Mouse (Mus musculus) hindbrain, postnatal 0 days (tissue): ENCODE results near the gene Gfral. TPM values are rescaled to one million over a fixed set of nuclear protein-coding genes. Genes with fewer than 3 reads are reported as not detected.
"Not testable (repeated sequence)": the region's sequence is repeated elsewhere in the genome, so short reads cannot be mapped to it uniquely, and the experiment has no call there.

Experiments
- ATAC-seq: fragments of 200-750 bp; cut with Nextera tagmentation; 2 replicates; pipeline ENCODE4 v1.8.0; 2017; ENCODE audit warnings: mild to moderate bottlenecking, moderate TSS enrichment, moderate library complexity
- DNase-seq: peaks from one replicate; pipeline ENCODE4 v3.0.0-alpha.2; 2015; ENCODE audit warnings: low spot score
- H3K27ac ChIP-seq: fragments of 300-500 bp; sonication (generic); 2 replicates; pipeline ENCODE4 v1.5.1; 2014; ENCODE audit warnings: mild to moderate bottlenecking
- H3K27me3 ChIP-seq: fragments of 300-500 bp; sonication (generic); 2 replicates; pipeline ENCODE4 v1.6.1; 2014; ENCODE audit warnings: low read length, mixed read lengths; ENCODE audit not compliant: insufficient read depth
- H3K36me3 ChIP-seq: fragments of 300-500 bp; sonication (generic); 2 replicates; pipeline ENCODE4 v1.6.1; 2014; ENCODE audit warnings: low read length, mixed read lengths; ENCODE audit not compliant: insufficient read depth
- H3K4me1 ChIP-seq: fragments of 300-500 bp; sonication (generic); 2 replicates; pipeline ENCODE4 v1.6.1; 2014; ENCODE audit warnings: antibody characterized with exemption, low read length, mixed read lengths; ENCODE audit not compliant: insufficient read depth
- H3K4me2 ChIP-seq: fragments of 300-500 bp; sonication (generic); 2 replicates; pipeline ENCODE4 v1.6.1; 2014; ENCODE audit warnings: low read depth, mild to moderate bottlenecking, low read length, moderate library complexity, mixed read lengths
- H3K4me3 ChIP-seq: fragments of 300-500 bp; sonication (generic); 2 replicates; pipeline ENCODE4 v1.5.1; 2014; ENCODE audit warnings: low read length
- H3K9ac ChIP-seq: fragments of 300-500 bp; sonication (generic); replicated peaks from 2 replicates; pipeline ENCODE4 v1.6.1; 2014; ENCODE audit warnings: mild to moderate bottlenecking, low read length, moderate library complexity, mixed read lengths
- H3K9me3 ChIP-seq: fragments of 300-500 bp; sonication (generic); 2 replicates; pipeline ENCODE4 v1.6.1; 2016; ENCODE audit warnings: low read length, mixed read lengths
- CTCF ChIP-seq: IDR thresholded peaks from 2 replicates; pipeline ENCODE4 v1.5.1; 2016; ENCODE audit warnings: antibody characterized with exemption, control low read depth, low read depth
- WGBS: fragments of 180-500 bp; shearing (Covaris S2); extraction: QIAGEN DNeasy Blood & Tissue Kit; methylation state at CpG from one replicate; pipeline ENCODE4 v1.1.7; 2014; 5-methylcytosine and 5-hydroxymethylcytosine counted together
- polyA plus RNA-seq: library from polyadenylated mRNA; unstranded; fragments of >200 nt; fragmentation: Nextera tagmentation; extraction: Ambion mirVana; gene quantifications from 2 replicates; pipeline ENCODE4 v1.2.1, GENCODE M21; 2015
- total RNA-seq: library from RNA; depleted of rRNA; stranded (reverse); fragments of >200 nt; gene quantifications from 2 replicates; pipeline ENCODE4 v1.2.3, GENCODE M21; 2014; rRNA removed

Gene Gfral
- total and polyA plus RNA-seq, 2 experiments from 2014 or later: 0.10 TPM; not detected in 1

- 77% methylated on average over 1 of the region's 1 CpGs for WGBS
- no peaks in the 10 kb centered on the region for H3K4me1 ChIP-seq
- DNase-seq: no peak
Measured at GRCm38 (mm10) chr9:76129353-76129752, 84.1 kb downstream of the Gfral start.

GRCm38 (mm10) chr9:76124249-76124648 lies 89.2 kb downstream of the Gfral start:
- H3K9ac ChIP-seq: no peak overlapping the region
- ATAC-seq: no peak

More at GRCm38 (mm10) chr9:76129353-76129752, 84.1 kb downstream of the Gfral start:
- Histone ChIP-seq H3K4me2 (no peak overlapping the region), H3K9me3 (no peaks in the 10 kb centered on the region), H3K9ac (no peak overlapping the region), H3K36me3 (no peaks in the 10 kb centered on the region), H3K27me3 (no peaks in the 10 kb centered on the region), H3K27ac (no peak overlapping the region), H3K4me3 (no peak overlapping the region)
- ATAC-seq: no peak
- TF ChIP-seq CTCF: no peak

GRCm38 (mm10) chr9:76122888-76123287 lies 90.6 kb downstream of the Gfral start:
- peak; percentile 67; the same call in 1 of the 2 replicates for ATAC-seq
- peak; percentile 76 for TF ChIP-seq CTCF
- not testable (repeated sequence) for H3K36me3 ChIP-seq, H3K27ac ChIP-seq, H3K9ac ChIP-seq, H3K4me2 ChIP-seq, H3K4me1 ChIP-seq, H3K4me3 ChIP-seq, H3K27me3 ChIP-seq, H3K9me3 ChIP-seq
- DNase-seq: peak; percentile 82
- 3% methylated on average over 2 of the region's 2 CpGs for WGBS

More at GRCm38 (mm10) chr9:76124249-76124648, 89.2 kb downstream of the Gfral start:
- Histone ChIP-seq H3K4me2 (no peak overlapping the region), H3K4me3 (no peak overlapping the region), H3K27me3 (no peaks in the 10 kb centered on the region), H3K4me1 (no peaks in the 10 kb centered on the region), H3K36me3 (no peaks in the 10 kb centered on the region), H3K9me3 (no peaks in the 10 kb centered on the region), H3K27ac (no peak overlapping the region)
- 77% methylated on average over 4 of the region's 4 CpGs for WGBS
- no peak for TF ChIP-seq CTCF
- no peak for DNase-seq

Other genes starting within 250 kb of the Gfral start
- 15.5 and 29.6 TPM in 2 replicates for gene Hmgcll1, start 198.8 kb downstream of the Gfral start, total RNA-seq
- gene Hmgcll1, start 198.8 kb downstream of the Gfral start, polyA plus RNA-seq: 14.1 and 16.0 TPM in 2 replicates
- gene Hcrtr2, start 110.2 kb upstream of the Gfral start, total RNA-seq: 8.4 and 12.0 TPM in 2 replicates
- gene Hcrtr2, start 110.2 kb upstream of the Gfral start, polyA plus RNA-seq: 6.3 and 6.4 TPM in 2 replicates